Mouse (Mus musculus) ES-E14 (cell line): ENCODE results near the gene Nup50. TPM values are rescaled to one million over a fixed set of nuclear protein-coding genes. Genes with fewer than 3 reads are reported as not detected.

Experiments
- DNase-seq: peaks from one replicate; pipeline ENCODE4 v3.0.0-alpha.2; 2013; ENCODE audit warnings: low read depth, low spot score
- H3K27ac ChIP-seq: 2 replicates; pipeline ENCODE4 v1.5.1; 2012; ENCODE audit warnings: low read depth, mild to moderate bottlenecking, low read length, moderate library complexity, mixed read lengths; ENCODE audit not compliant: poor library complexity, insufficient read depth, severe bottlenecking
- H3K36me3 ChIP-seq: 2 replicates; pipeline ENCODE4 v1.6.1; 2012; ENCODE audit warnings: mild to moderate bottlenecking, low read length, moderate library complexity, mixed read lengths; ENCODE audit not compliant: control insufficient read depth, poor library complexity, insufficient read depth, severe bottlenecking
- H3K4me1 ChIP-seq, 2 experiments: fragments of 150-350 bp in 1 of 2; sonication (generic) in 1 of 2; 2 replicates each; pipeline ENCODE4 v1.6.1; 2012; ENCODE audit warnings: low read length in 2 of 2, mild to moderate bottlenecking in 1 of 2, mixed read lengths in 1 of 2; ENCODE audit not compliant: control insufficient read depth in 2 of 2, insufficient read depth in 2 of 2, poor library complexity in 1 of 2
- H3K4me3 ChIP-seq, 2 experiments: fragments of 150-350 bp in 1 of 2; sonication (generic) in 1 of 2; 2 replicates each; pipeline ENCODE4 v1.5.1; 2012; ENCODE audit warnings: low read length in 2 of 2, low read depth in 1 of 2, mild to moderate bottlenecking in 1 of 2, mixed read lengths in 1 of 2; ENCODE audit not compliant: insufficient read depth in 1 of 2, poor library complexity in 1 of 2, severe bottlenecking in 1 of 2
- H3K9ac ChIP-seq: 2 replicates; pipeline ENCODE4 v1.6.1; 2012; ENCODE audit warnings: low read depth, mild to moderate bottlenecking, low read length, mixed read lengths; ENCODE audit not compliant: poor library complexity, insufficient read depth, severe bottlenecking
- H3K9me3 ChIP-seq: fragments of 150-350 bp; sonication (generic); 2 replicates; pipeline ENCODE4 v1.6.1; 2012; ENCODE audit warnings: low read depth, mild to moderate bottlenecking, low read length; ENCODE audit not compliant: control insufficient read depth, insufficient read depth
- CHD2 ChIP-seq: IDR thresholded peaks from 2 replicates; pipeline ENCODE4 v1.6.1; 2014; ENCODE audit warnings: mild to moderate bottlenecking, low read depth, low read length, inconsistent platforms
- HCFC1 ChIP-seq: IDR thresholded peaks from 2 replicates; pipeline ENCODE4 v1.6.1; 2012; ENCODE audit warnings: low read length, inconsistent platforms, borderline replicate concordance; ENCODE audit not compliant: insufficient read depth
- MAFK ChIP-seq: IDR thresholded peaks from 2 replicates; pipeline ENCODE4 v1.6.1; 2014; ENCODE audit warnings: mild to moderate bottlenecking, low read depth, low read length, inconsistent platforms; ENCODE audit not compliant: insufficient read depth
- ZC3H11A ChIP-seq: IDR thresholded peaks from 2 replicates; pipeline ENCODE4 v1.6.1; 2012; ENCODE audit warnings: low read depth, mild to moderate bottlenecking, inconsistent platforms, low read length, borderline replicate concordance
- ZNF384 ChIP-seq: IDR thresholded peaks from 2 replicates; pipeline ENCODE4 v1.6.1; 2012; ENCODE audit warnings: low read depth, low read length, inconsistent platforms
- in situ Hi-C, 2 experiments: fragments of 600-800 bp; cut with MboI; formaldehyde crosslinking; loops; one replicate each; pipeline ENCODE4 v1.15.1; 2025; ENCODE audit warnings: low sequenced_read_pairs in 2 of 2, inconsistent platforms in 1 of 2; ENCODE audit not compliant: unreplicated experiment in 2 of 2
- total RNA-seq: library from RNA; depleted of rRNA; stranded (reverse); fragments of 300-350 nt; gene quantifications from 2 replicates; pipeline ENCODE4 v1.2.3, GENCODE M21; 2012

Nup50 gene
- total RNA-seq, 1 experiment, result 71.4 TPM

GRCm38 (mm10) chr15:84953259-84953658 is 30.0 kb downstream of the Nup50 start:
- no peak overlapping the region for H3K27ac ChIP-seq
- no peak overlapping the region for H3K4me3 ChIP-seq
- H3K9ac ChIP-seq, result no peak overlapping the region
- H3K9me3 ChIP-seq, result no peaks in the 10 kb centered on the region
- no peak for DNase-seq
- no peak for TF ChIP-seq ZNF384
- no peak for TF ChIP-seq CHD2
- TF ChIP-seq MAFK, result no peak
- no peak for TF ChIP-seq ZC3H11A
- TF ChIP-seq HCFC1, result no peak
- peaks cover 11% of the 10 kb centered on the region; the same call in 1 of the 2 replicates for H3K36me3 ChIP-seq
- in situ Hi-C loops, result no loop called here
- H3K4me1 ChIP-seq, result no peaks in the 10 kb centered on the region

- H3K9me3 ChIP-seq, result no peaks in the 10 kb centered on the region
- H3K4me1 ChIP-seq, result no peaks in the 10 kb centered on the region
- no peak overlapping the region for H3K27ac ChIP-seq
- TF ChIP-seq ZC3H11A, result no peak
- no peak for TF ChIP-seq MAFK
- TF ChIP-seq CHD2, result no peak
- no peak for TF ChIP-seq HCFC1
- no peak for TF ChIP-seq ZNF384
- peaks cover 7% of the 10 kb centered on the region; the same call in 1 of the 2 replicates for H3K36me3 ChIP-seq
- in situ Hi-C loops, result no loop called here
- H3K9ac ChIP-seq, result no peak overlapping the region
- no peak for DNase-seq
- no peak overlapping the region for H3K4me3 ChIP-seq
These were observed 34.6 kb downstream of the Nup50 start for GRCm38 (mm10) chr15:84957851-84958250.

GRCm38 (mm10) chr15:84958331-84958730 is 35.1 kb downstream of the Nup50 start:
- Histone ChIP-seq H3K9ac (no peak overlapping the region), H3K27ac (no peak overlapping the region), H3K4me1 (no peaks in the 10 kb centered on the region), H3K4me3 (no peak overlapping the region), H3K9me3 (no peaks in the 10 kb centered on the region), H3K36me3 (peaks cover 5% of the 10 kb centered on the region; the same call in 1 of the 2 replicates)
- in situ Hi-C loops, result no loop called here
- no peak for DNase-seq
- no peak for TF ChIP-seq ZC3H11A

- no peaks in the 10 kb centered on the region for H3K4me1 ChIP-seq
- H3K4me3 ChIP-seq, result no peak overlapping the region
- no peaks in the 10 kb centered on the region; the same call in 1 of the 2 replicates for H3K36me3 ChIP-seq
- H3K9me3 ChIP-seq, result no peaks in the 10 kb centered on the region
- no peak overlapping the region for H3K27ac ChIP-seq
- no peak overlapping the region for H3K9ac ChIP-seq
- in situ Hi-C loops, result no loop called here
- DNase-seq, result no peak
- no peak for TF ChIP-seq ZC3H11A
- TF ChIP-seq HCFC1, result no peak
- TF ChIP-seq MAFK, result no peak
- TF ChIP-seq ZNF384, result no peak
- TF ChIP-seq CHD2, result no peak
These were observed 36.7 kb downstream of the Nup50 start for GRCm38 (mm10) chr15:84959891-84960290.

GRCm38 (mm10) chr15:84960692-84961091 is 37.5 kb downstream of the Nup50 start:
- Histone ChIP-seq H3K9ac (no peak overlapping the region), H3K4me3 (no peak overlapping the region), H3K27ac (no peak overlapping the region), H3K4me1 (no peaks in the 10 kb centered on the region), H3K36me3 (no peaks in the 10 kb centered on the region), H3K9me3 (no peaks in the 10 kb centered on the region)
- DNase-seq, result no peak
- no peak for TF ChIP-seq ZC3H11A
- TF ChIP-seq ZNF384, result no peak
- no peak for TF ChIP-seq HCFC1
- TF ChIP-seq CHD2, result no peak
- TF ChIP-seq MAFK, result no peak
- in situ Hi-C loops, result no loop called here
